Mouse (Mus musculus) neural tube, embryonic 13.5 days (tissue): ENCODE results near the gene Gm17428. TPM values are rescaled to one million over a fixed set of nuclear protein-coding genes. Genes with fewer than 3 reads are reported as not detected.

Experiments used
- ATAC-seq: fragments of 200-750 bp; cut with Nextera tagmentation; 2 replicates; pipeline ENCODE4 v1.8.0; 2017; ENCODE audit warnings: low read depth, mild to moderate bottlenecking, moderate TSS enrichment, moderate library complexity
- H3K27ac ChIP-seq: fragments of 300-500 bp; sonication (generic); replicated peaks from 2 replicates; pipeline ENCODE4 v1.5.1; 2015; ENCODE audit warnings: moderate library complexity, mild to moderate bottlenecking, inconsistent platforms
- H3K27me3 ChIP-seq: fragments of 300-500 bp; sonication (generic); 2 replicates; pipeline ENCODE4 v1.6.1; 2015; ENCODE audit warnings: mild to moderate bottlenecking, inconsistent platforms
- H3K36me3 ChIP-seq: fragments of 300-500 bp; sonication (generic); 2 replicates; pipeline ENCODE4 v1.6.1; 2015; ENCODE audit warnings: mild to moderate bottlenecking, inconsistent platforms
- H3K4me1 ChIP-seq: fragments of 300-500 bp; sonication (generic); replicated peaks from 2 replicates; pipeline ENCODE4 v1.6.1; 2015; ENCODE audit warnings: inconsistent platforms
- H3K4me2 ChIP-seq: fragments of 300-500 bp; sonication (generic); 2 replicates; pipeline ENCODE4 v1.6.1; 2015; ENCODE audit warnings: inconsistent platforms, mild to moderate bottlenecking, moderate library complexity
- H3K4me3 ChIP-seq: fragments of 300-500 bp; sonication (generic); 2 replicates; pipeline ENCODE4 v1.5.1; 2015; ENCODE audit warnings: mild to moderate bottlenecking, inconsistent platforms
- H3K9ac ChIP-seq: fragments of 300-500 bp; sonication (generic); 2 replicates; pipeline ENCODE4 v1.6.1; 2015; ENCODE audit warnings: moderate library complexity, mild to moderate bottlenecking, inconsistent platforms
- H3K9me3 ChIP-seq: fragments of 300-500 bp; sonication (generic); 2 replicates; pipeline ENCODE4 v1.6.1; 2016; ENCODE audit warnings: inconsistent platforms
- WGBS: fragments of 180-500 bp; shearing (Covaris S2); methylation state at CpG from one replicate; pipeline ENCODE4 v1.1.7; 2015; 5-methylcytosine and 5-hydroxymethylcytosine counted together
- polyA plus RNA-seq: library from polyadenylated mRNA; unstranded; fragments of >200 nt; fragmentation: Nextera tagmentation; extraction: Ambion mirVana; gene quantifications from 2 replicates; pipeline ENCODE4 v1.2.1, GENCODE M21; 2015

Gene Gm17428
- polyA plus RNA-seq, 1 experiment from 2014 or later, result not detected

DNA sequence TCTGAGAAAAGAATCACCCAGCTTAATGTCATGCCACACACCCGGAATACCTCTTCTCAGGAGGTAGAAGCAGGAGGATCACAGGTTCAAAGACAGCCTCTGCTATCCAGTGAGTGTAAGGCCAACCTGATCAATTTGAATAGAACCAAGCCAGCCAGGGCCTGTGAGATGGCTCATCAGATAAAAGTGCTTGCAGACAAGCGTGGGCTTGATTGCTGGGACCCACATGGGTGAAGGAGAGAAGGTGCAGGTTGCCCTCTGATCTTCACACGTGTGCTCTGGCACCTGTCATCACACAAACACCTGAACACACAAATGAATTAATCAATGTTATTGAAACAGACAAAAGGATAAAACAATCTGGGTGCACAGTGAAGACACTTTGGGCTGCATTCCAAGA is 29.8 kb downstream of the Gm17428 start:
- no peaks in the 10 kb centered on the region for H3K9me3 ChIP-seq
- H3K4me2 ChIP-seq, result no peak overlapping the region
- no peaks in the 10 kb centered on the region for H3K27me3 ChIP-seq
- H3K4me3 ChIP-seq, result no peak overlapping the region
- WGBS, result 72% methylated on average over 3 of the region's 3 CpGs
- H3K4me1 ChIP-seq, result peaks cover 7% of the 10 kb centered on the region
- H3K9ac ChIP-seq, result no peak overlapping the region
- ATAC-seq, result no peak
- H3K36me3 ChIP-seq, result no peaks in the 10 kb centered on the region
- no peak overlapping the region for H3K27ac ChIP-seq

DNA sequence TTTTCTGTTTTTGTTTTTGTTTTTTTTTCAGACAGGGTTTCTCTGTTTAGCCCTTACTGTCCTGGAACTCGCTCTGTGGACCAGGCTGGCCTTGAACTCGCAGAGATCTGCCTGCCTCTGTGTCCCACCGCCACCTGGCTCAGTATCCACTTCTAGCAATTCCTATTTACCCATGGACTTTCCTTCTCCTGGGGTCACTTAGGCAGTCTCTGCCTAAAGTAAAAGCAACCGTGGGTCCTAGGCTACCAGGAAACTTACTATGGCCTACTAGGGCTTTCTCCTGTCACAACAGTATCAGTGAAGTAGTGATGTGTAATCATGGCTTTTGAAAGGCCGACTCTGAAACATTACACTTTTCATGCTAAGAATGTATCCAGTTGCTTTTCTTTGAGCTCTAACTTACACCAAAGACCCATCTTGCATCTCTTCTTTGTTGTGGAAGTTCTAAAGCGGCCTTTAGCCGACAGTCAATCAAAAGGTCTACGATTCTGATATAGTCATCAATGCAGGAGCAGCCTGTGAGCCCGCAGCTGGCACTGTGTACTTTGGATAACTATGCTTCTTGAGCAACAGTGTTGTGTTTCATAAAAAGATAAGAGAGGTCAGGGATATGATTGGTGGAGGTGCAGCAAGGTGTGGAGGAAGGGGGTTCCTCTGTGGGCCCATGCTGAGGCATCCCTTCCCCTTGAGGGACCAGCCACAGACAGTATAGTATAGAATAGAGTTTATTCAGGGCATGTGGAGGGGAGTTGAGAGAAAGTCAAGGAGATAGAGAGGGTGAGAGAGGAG is 30.6 kb downstream of the Gm17428 start:
- H3K4me3 ChIP-seq, result no peak overlapping the region
- H3K9ac ChIP-seq, result no peak overlapping the region
- no peak for ATAC-seq
- no peaks in the 10 kb centered on the region for H3K9me3 ChIP-seq
- H3K4me2 ChIP-seq, result no peak overlapping the region
- no peaks in the 10 kb centered on the region for H3K36me3 ChIP-seq
- peaks cover 7% of the 10 kb centered on the region for H3K4me1 ChIP-seq
- no peaks in the 10 kb centered on the region for H3K27me3 ChIP-seq
- no peak overlapping the region for H3K27ac ChIP-seq
- 86% methylated on average over 9 of the region's 9 CpGs for WGBS

DNA sequence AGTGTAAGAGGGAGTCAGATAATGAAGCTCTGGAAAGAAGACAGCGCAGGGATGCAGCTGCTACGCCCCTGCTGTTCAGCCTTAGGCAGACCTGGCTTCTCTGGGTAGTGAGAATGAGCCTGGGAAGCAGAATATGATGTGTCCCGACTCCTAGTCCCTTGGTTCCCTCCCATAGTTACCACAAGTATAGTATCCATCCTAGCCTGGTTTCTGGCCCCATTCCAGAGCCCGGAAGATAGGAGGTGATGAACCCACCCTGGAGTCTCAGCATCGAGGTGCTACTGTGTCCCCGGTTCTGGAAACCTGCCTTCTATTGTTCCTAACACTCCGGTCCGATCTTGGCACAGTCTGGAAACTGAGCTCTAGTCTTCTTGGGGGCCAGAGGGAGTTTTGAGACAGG is 31.7 kb downstream of the Gm17428 start:
- no peak for ATAC-seq
- H3K36me3 ChIP-seq, result no peaks in the 10 kb centered on the region
- no peaks in the 10 kb centered on the region for H3K9me3 ChIP-seq
- no peak overlapping the region for H3K4me2 ChIP-seq
- H3K27me3 ChIP-seq, result no peaks in the 10 kb centered on the region
- H3K4me3 ChIP-seq, result no peak overlapping the region
- 77% methylated on average over 8 of the region's 8 CpGs for WGBS
- H3K27ac ChIP-seq, result no peak overlapping the region
- no peak overlapping the region for H3K9ac ChIP-seq
- H3K4me1 ChIP-seq, result peaks cover 7% of the 10 kb centered on the region

DNA sequence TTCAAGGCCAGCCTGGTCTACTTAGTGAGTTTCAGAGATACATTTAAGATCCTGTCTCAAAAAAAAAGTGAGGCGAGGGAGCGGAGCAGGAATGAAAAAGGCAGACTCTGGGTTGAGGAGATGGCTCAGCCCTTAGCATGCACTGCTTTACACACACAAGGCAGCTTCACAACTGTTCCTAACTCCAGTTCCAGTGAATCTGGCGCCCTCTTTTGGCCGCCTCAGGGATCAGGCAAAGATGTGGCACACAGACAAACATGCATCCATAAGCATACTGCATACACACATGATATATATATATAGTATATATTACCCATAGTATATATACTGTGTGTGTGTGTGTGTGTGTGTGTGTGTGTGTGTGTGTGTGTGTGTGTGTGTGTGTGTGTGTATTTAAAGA is 34.4 kb downstream of the Gm17428 start:
- H3K27ac ChIP-seq, result no peak overlapping the region
- H3K9ac ChIP-seq, result no peak overlapping the region
- H3K36me3 ChIP-seq, result no peaks in the 10 kb centered on the region
- no peaks in the 10 kb centered on the region for H3K27me3 ChIP-seq
- H3K4me1 ChIP-seq, result peaks cover 10% of the 10 kb centered on the region
- 63% methylated on average over 4 of the region's 4 CpGs for WGBS
- H3K9me3 ChIP-seq, result no peaks in the 10 kb centered on the region
- H3K4me2 ChIP-seq, result no peak overlapping the region
- no peak for ATAC-seq
- H3K4me3 ChIP-seq, result no peak overlapping the region

DNA sequence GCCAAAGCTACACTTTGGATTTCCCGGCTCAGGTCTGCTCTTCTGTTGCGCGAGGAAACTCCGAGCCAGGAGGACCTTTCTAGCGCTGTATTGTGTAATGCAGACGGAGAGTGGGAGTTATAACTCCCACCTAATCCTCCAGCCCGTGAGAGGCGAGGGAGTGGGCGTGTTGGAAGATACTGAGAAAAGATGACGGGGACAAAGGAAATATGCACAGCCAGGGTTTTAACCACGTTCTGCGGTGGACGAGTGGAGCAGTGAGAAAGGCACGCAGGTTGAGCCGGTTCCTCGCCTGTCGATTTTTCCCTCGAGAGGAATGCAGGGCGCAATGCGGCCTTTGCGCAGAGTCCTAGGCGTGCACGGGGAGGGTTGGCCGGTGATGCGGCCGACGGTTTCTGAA is 37.9 kb downstream of the Gm17428 start:
- Histone ChIP-seq H3K4me3 (peak overlapping the region; percentile 85), H3K36me3 (peaks cover 19% of the 10 kb centered on the region), H3K27me3 (no peaks in the 10 kb centered on the region), H3K9ac (peak overlapping the region; percentile 75), H3K9me3 (no peaks in the 10 kb centered on the region), H3K27ac (peak overlapping the region; percentile 95), H3K4me2 (peak overlapping the region; percentile 61), H3K4me1 (peaks cover 17% of the 10 kb centered on the region)
- under 1% methylated on average over 27 of the region's 27 CpGs for WGBS
- peak; percentile 74 for ATAC-seq

DNA sequence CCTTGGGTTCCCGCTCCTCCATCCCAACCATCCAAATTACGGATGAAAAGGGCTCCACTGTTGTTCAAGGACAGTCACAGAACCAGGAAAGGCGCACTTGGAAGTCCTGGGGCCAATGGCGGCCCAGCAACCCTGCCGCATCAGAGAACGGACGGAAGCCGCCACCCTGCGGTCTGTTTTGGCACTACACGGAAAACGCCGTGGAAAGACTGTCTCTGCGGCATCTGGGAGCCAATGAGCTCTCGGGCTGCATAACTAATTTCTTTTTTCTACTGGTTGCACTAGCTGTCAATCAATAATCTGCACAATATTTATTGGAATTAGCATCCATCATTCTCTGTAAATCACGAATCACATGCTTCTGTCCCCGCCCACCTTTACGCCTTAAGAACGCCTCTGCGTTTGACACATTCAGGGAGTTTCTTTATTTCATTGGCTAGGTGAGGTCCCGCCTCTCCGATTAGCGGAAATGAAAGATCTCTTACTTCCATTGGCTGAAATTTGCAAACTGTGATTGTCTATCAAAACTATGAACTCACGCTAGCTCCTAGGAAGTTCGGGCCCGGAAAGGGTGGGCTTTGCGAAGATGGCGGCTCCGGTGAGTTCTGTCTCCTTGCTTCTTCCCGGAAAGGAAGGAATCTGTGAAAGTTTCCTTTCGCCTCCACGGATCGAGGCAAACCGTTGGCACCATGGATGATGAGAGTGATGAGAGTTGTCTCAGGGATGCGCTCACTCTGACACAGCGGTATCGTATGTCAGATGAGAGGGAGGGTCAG is 38.4 kb downstream of the Gm17428 start, which contains the start of gene Ngdn:
Ngdn (plus strand) TSS at position 464 of the 776 bp plus-strand sequence.
- H3K4me2 ChIP-seq, result peak within 1 kb of the TSS; percentile 83
- H3K36me3 ChIP-seq, result peaks cover 19% of the 10 kb centered on the region
- under 1% methylated on average over 36 of the region's 36 CpGs for WGBS
- no peaks in the 10 kb centered on the region for H3K9me3 ChIP-seq
- peak within 1 kb of the TSS; percentile 95 for H3K27ac ChIP-seq
- peak; percentile 97 for ATAC-seq
- H3K9ac ChIP-seq, result peak within 1 kb of the TSS; percentile 83
- peaks cover 19% of the 10 kb centered on the region for H3K4me1 ChIP-seq
- H3K4me3 ChIP-seq, result peak within 1 kb of the TSS; percentile 85
- no peaks in the 10 kb centered on the region for H3K27me3 ChIP-seq

DNA sequence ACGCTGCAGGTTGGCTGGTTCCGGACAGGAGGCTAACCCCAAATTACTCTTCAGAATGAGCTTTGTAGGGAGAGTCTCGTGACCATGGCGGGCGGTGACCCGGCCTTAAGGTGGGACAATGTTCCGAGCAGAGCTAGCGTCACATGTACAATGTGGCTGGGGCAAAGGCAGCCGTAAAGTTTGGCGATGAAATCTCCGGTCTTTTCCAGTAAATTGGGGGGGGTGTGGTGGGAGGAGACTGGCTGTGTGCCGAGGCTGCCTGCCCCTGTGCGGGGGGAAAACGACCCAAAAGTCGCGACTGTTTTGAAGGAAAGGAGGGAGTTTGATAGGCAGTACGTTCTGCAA is 39.0 kb downstream of the Gm17428 start:
- no peak; the same call in 1 of the 2 replicates for ATAC-seq
- peaks cover 19% of the 10 kb centered on the region for H3K4me1 ChIP-seq
- peak overlapping the region; percentile 76 for H3K27ac ChIP-seq
- H3K36me3 ChIP-seq, result peaks cover 24% of the 10 kb centered on the region
- H3K9ac ChIP-seq, result peak overlapping the region; percentile 83
- H3K27me3 ChIP-seq, result no peaks in the 10 kb centered on the region
- no peaks in the 10 kb centered on the region for H3K9me3 ChIP-seq
- H3K4me3 ChIP-seq, result peak overlapping the region; percentile 85
- WGBS, result 0% methylated on average over 17 of the region's 17 CpGs
- peak overlapping the region; percentile 83 for H3K4me2 ChIP-seq

DNA sequence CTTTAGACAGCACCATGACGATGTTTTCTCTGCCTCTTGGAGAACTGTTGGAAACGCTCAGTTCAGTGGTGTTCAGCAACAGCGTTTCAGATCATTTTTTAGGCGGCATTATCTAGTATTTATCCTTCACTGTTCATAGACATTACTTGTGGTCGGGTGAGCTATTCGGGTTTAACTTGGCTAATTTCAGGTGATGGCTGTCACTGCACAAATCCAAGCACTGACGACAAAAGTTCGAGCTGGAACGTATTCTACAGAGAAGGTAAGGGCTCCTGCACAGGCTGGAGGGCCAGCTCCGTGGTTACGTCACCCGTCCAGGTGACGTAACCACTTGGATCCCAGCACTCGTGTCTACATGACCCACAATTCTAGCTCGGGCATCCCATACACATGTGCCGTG is 40.1 kb downstream of the Gm17428 start:
- H3K4me1 ChIP-seq, result peaks cover 19% of the 10 kb centered on the region
- no peak for ATAC-seq
- H3K9ac ChIP-seq, result no peak overlapping the region
- H3K4me2 ChIP-seq, result no peak overlapping the region
- H3K4me3 ChIP-seq, result no peak overlapping the region
- H3K27me3 ChIP-seq, result no peaks in the 10 kb centered on the region
- WGBS, result 92% methylated on average over 16 of the region's 16 CpGs
- H3K27ac ChIP-seq, result no peak overlapping the region
- H3K9me3 ChIP-seq, result no peaks in the 10 kb centered on the region
- H3K36me3 ChIP-seq, result peaks cover 35% of the 10 kb centered on the region

DNA sequence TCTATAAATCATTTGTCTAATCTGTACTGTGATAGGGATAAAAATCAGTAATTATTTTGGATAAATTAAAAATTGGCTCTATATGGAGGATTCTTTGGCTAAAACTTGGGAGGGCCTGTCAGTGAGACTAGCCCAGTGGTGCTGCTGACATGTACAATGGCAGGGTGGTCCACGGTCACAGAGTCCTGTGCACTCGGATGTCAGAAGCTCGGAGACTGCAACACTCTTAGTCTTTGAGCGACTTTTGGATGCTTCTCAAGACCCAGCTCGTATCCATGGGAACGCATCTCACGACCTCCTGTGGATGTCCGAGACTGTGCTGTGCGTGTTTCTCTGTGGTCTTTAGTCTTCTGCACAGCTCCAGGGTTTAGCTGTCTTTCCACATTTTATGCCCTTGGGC is 43.7 kb downstream of the Gm17428 start:
- ATAC-seq, result no peak
- Histone ChIP-seq H3K4me3 (no peak overlapping the region), H3K27ac (no peak overlapping the region), H3K9me3 (no peaks in the 10 kb centered on the region), H3K4me2 (no peak overlapping the region), H3K4me1 (peaks cover 12% of the 10 kb centered on the region), H3K27me3 (no peaks in the 10 kb centered on the region), H3K9ac (no peak overlapping the region), H3K36me3 (peaks cover 67% of the 10 kb centered on the region)
- WGBS, result 42% methylated on average over 9 of the region's 9 CpGs

DNA sequence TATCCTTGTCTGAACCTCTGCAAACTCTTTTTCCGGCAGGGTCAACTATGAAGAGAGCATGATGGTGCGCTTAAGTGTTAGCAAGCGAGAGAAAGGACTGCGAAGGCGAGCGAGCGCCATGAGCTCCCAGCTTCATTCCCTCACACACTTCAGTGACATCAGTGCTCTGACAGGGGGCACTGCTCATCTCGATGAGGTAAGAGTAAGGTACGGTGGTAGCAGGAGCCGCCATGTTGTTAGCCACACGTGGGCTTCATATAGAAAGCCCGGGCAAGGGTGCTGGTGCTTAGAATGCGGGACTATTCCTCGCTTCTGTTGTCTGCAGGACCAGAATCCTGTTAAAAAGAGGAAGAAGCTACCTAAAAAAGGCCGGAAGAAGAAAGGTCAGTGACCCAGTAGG is 46.3 kb downstream of the Gm17428 start:
- no peaks in the 10 kb centered on the region for H3K9me3 ChIP-seq
- no peak overlapping the region for H3K27ac ChIP-seq
- H3K27me3 ChIP-seq, result no peaks in the 10 kb centered on the region
- no peak overlapping the region for H3K4me2 ChIP-seq
- 92% methylated on average over 15 of the region's 15 CpGs for WGBS
- no peak for ATAC-seq
- no peak overlapping the region for H3K4me3 ChIP-seq
- H3K4me1 ChIP-seq, result peaks cover 18% of the 10 kb centered on the region
- H3K9ac ChIP-seq, result no peak overlapping the region
- H3K36me3 ChIP-seq, result peaks cover 57% of the 10 kb centered on the region

DNA sequence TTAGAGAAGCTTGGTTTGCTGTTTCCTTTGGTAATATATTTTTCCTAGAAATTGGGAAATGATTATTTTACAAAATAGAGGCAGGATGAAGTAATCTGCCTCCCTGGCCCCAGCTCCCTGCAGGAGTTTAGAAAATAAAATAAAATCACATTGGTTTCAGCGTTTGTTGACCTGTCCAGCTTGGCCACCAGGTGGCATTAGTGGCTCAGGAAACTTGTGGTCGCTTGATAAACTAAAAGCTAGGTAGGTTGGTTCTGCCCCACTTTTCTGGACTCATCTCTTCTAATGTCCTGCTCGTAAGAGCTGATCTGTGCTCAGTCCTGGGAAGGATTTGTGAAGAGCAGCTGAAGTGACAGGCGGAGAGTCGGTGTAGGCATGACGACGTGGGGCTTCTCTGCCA is 47.5 kb downstream of the Gm17428 start:
- Histone ChIP-seq H3K4me2 (no peak overlapping the region), H3K36me3 (peaks cover 50% of the 10 kb centered on the region), H3K27ac (no peak overlapping the region), H3K9me3 (no peaks in the 10 kb centered on the region), H3K4me3 (no peak overlapping the region), H3K27me3 (no peaks in the 10 kb centered on the region), H3K9ac (no peak overlapping the region), H3K4me1 (peaks cover 30% of the 10 kb centered on the region)
- WGBS, result 66% methylated on average over 7 of the region's 7 CpGs
- ATAC-seq, result no peak

DNA sequence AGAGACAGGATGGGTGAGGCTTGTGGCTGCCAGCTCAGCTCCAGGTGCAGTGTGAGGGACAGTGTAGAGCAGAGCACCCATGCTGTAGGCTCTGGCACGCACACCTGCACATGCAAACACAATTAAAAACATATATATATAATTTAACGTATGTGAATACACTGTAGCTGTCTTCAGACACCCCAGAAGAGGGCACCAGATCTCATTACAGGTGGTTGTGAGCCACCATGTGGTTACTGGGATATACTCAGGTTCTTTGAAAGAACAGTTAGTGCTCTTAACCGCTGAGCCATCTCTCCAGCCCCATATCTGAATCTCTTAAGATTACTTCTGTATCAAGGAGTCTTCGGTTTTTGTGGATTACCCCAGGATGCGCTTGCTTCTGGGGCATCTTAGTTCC is 48.8 kb downstream of the Gm17428 start:
- Histone ChIP-seq H3K4me1 (peaks cover 36% of the 10 kb centered on the region), H3K27ac (no peak overlapping the region), H3K9ac (no peak overlapping the region), H3K9me3 (no peaks in the 10 kb centered on the region), H3K4me2 (no peak overlapping the region), H3K27me3 (no peaks in the 10 kb centered on the region), H3K36me3 (peaks cover 47% of the 10 kb centered on the region), H3K4me3 (no peak overlapping the region)
- WGBS, result 82% methylated on average over 5 of the region's 5 CpGs
- no peak for ATAC-seq
